Mouse (Mus musculus): ENCODE results near the gene Memo1.
A peak's percentile ranks its signal among the peaks of the same experiment; 100 is the strongest.

The Memo1 gene

GRCm38 (mm10) chr17:74293687-74294425, 1.5 kb downstream of the Memo1 start:
- peak; percentile 61 for DNase-seq

GRCm38 (mm10) chr17:74291640-74292361, 3.5 kb downstream of the Memo1 start:
- DNase-seq, result no peak

GRCm38 (mm10) chr17:74290869-74291268, 4.5 kb downstream of the Memo1 start:
- no peak for DNase-seq

- no peak for DNase-seq
These were observed 5.1 kb downstream of the Memo1 start for GRCm38 (mm10) chr17:74290198-74290597.

GRCm38 (mm10) chr17:74288626-74289025, 6.7 kb downstream of the Memo1 start:
- no peak for DNase-seq

- no peak for DNase-seq
These were observed 9.1 kb downstream of the Memo1 start for GRCm38 (mm10) chr17:74286140-74286730.

- DNase-seq, result no peak
These were observed 9.6 kb downstream of the Memo1 start for GRCm38 (mm10) chr17:74285730-74286129.

GRCm38 (mm10) chr17:74284397-74285115, 10.8 kb downstream of the Memo1 start:
- no peak for DNase-seq

GRCm38 (mm10) chr17:74282024-74282423, 13.3 kb downstream of the Memo1 start:
- no peak for DNase-seq

- no peak for DNase-seq
These were observed 16.1 kb downstream of the Memo1 start for GRCm38 (mm10) chr17:74278966-74279869.

GRCm38 (mm10) chr17:74274471-74274870, 20.9 kb downstream of the Memo1 start:
- DNase-seq, result no peak

- no peak for DNase-seq
These were observed 22.6 kb downstream of the Memo1 start for GRCm38 (mm10) chr17:74272683-74273205.

- no peak for DNase-seq
These were observed 23.6 kb downstream of the Memo1 start for GRCm38 (mm10) chr17:74271541-74272268.

GRCm38 (mm10) chr17:74270205-74270604, 25.1 kb downstream of the Memo1 start:
- no peak for DNase-seq

GRCm38 (mm10) chr17:74267415-74268180, 27.7 kb downstream of the Memo1 start:
- no peak for DNase-seq

- no peak for DNase-seq
These were observed 29.7 kb downstream of the Memo1 start for GRCm38 (mm10) chr17:74265636-74266035.

- no peak for DNase-seq
These were observed 30.2 kb downstream of the Memo1 start for GRCm38 (mm10) chr17:74265156-74265505.

- no peak for DNase-seq
These were observed 30.8 kb downstream of the Memo1 start for GRCm38 (mm10) chr17:74264333-74265155.

GRCm38 (mm10) chr17:74262415-74262814, 32.9 kb downstream of the Memo1 start:
- DNase-seq, result no peak

GRCm38 (mm10) chr17:74245284-74245683, 50.0 kb downstream of the Memo1 start:
- no peak for DNase-seq

Data from cerebellum, adult 9-11 months (tissue).